Mouse (Mus musculus) layer of hippocampus, adult 8-10 months (tissue): ENCODE data around the gene Tcf12. TPM values are rescaled to one million over a fixed set of nuclear protein-coding genes. Genes with fewer than 3 reads are reported as not detected.

Source experiments
- DNase-seq, 2 experiments: peaks; one replicate each; pipeline ENCODE4 v3.0.0; 2022; ENCODE audit warnings: low spot score in 2 of 2
- total RNA-seq, 4 experiments: library from RNA; stranded (reverse); gene quantifications; 2 replicates each; pipeline ENCODE4 v1.2.4; 2022

Gene Tcf12
- total RNA-seq, 4 experiments from 2014 or later, result 54.6 to 66.6 (median 58.7) TPM

GRCm38 (mm10) chr9:72088893-72089611 lies 22.6 kb downstream of the Tcf12 start:
- no peak for DNase-seq

GRCm38 (mm10) chr9:72085017-72085416 lies 26.7 kb downstream of the Tcf12 start:
- DNase-seq, result no peak

GRCm38 (mm10) chr9:72084131-72084530 lies 27.5 kb downstream of the Tcf12 start:
- no peak for DNase-seq

- DNase-seq, result no peak
These were observed 35.5 kb downstream of the Tcf12 start for GRCm38 (mm10) chr9:72076158-72076557.

GRCm38 (mm10) chr9:72066151-72066550 lies 45.5 kb downstream of the Tcf12 start:
- DNase-seq, result no peak

GRCm38 (mm10) chr9:72053144-72053543 lies 58.5 kb downstream of the Tcf12 start:
- DNase-seq, result no peak

GRCm38 (mm10) chr9:72040156-72040555 lies 71.5 kb downstream of the Tcf12 start:
- no peak for DNase-seq

GRCm38 (mm10) chr9:72039369-72039768 lies 72.3 kb downstream of the Tcf12 start:
- no peak for DNase-seq

- DNase-seq, result no peak
These were observed 74.6 kb downstream of the Tcf12 start for GRCm38 (mm10) chr9:72037059-72037516.

- DNase-seq, result no peak
These were observed 75.4 kb downstream of the Tcf12 start for GRCm38 (mm10) chr9:72036257-72036656.

- DNase-seq, result no peak
These were observed 78.4 kb downstream of the Tcf12 start for GRCm38 (mm10) chr9:72033271-72033670.

- no peak for DNase-seq
These were observed 81.4 kb downstream of the Tcf12 start for GRCm38 (mm10) chr9:72030274-72030673.

GRCm38 (mm10) chr9:72029601-72030000 lies 82.1 kb downstream of the Tcf12 start:
- no peak for DNase-seq

- no peak for DNase-seq
These were observed 88.4 kb downstream of the Tcf12 start for GRCm38 (mm10) chr9:72023274-72023673.

GRCm38 (mm10) chr9:72021512-72021911 lies 90.2 kb downstream of the Tcf12 start:
- DNase-seq, result no peak

GRCm38 (mm10) chr9:72016021-72016420 lies 95.7 kb downstream of the Tcf12 start:
- DNase-seq, result no peak

- DNase-seq, result no peak
These were observed 96.9 kb downstream of the Tcf12 start for GRCm38 (mm10) chr9:72014585-72015381.

- no peak for DNase-seq
These were observed 98.1 kb downstream of the Tcf12 start for GRCm38 (mm10) chr9:72013541-72013940.

GRCm38 (mm10) chr9:72008634-72009033 lies 103.0 kb downstream of the Tcf12 start:
- no peak for DNase-seq

- no peak for DNase-seq
These were observed 120.5 kb downstream of the Tcf12 start for GRCm38 (mm10) chr9:71991147-71991546.

- no peak for DNase-seq
These were observed 121.3 kb downstream of the Tcf12 start for GRCm38 (mm10) chr9:71990376-71990775.

- DNase-seq, result no peak
These were observed 122.0 kb downstream of the Tcf12 start for GRCm38 (mm10) chr9:71989663-71990062.

- DNase-seq, result no peak
These were observed 125.0 kb downstream of the Tcf12 start for GRCm38 (mm10) chr9:71986716-71987115.
